Mouse (Mus musculus): ENCODE data around the gene Ret. TPM values are rescaled to one million over a fixed set of nuclear protein-coding genes. Genes with fewer than 3 reads are reported as not detected.

Ret gene
- 1 to 10 TPM; 6.7 to 9.5 TPM for total RNA-seq (2021)
- long read RNA-seq, experiment 1, full-length matches to known transcripts = 4 of 10 reads
- long read RNA-seq, experiment 1, partial matches to known transcripts = 5 of 10 reads
- long read RNA-seq, experiment 1, other reads (novel, unspliced or antisense) = 1 of 10 reads
- long read RNA-seq, experiment 2, full-length matches to known transcripts = 4 of 6 reads
- long read RNA-seq, experiment 2, partial matches to known transcripts = 2 of 6 reads
- long read RNA-seq, experiment 2, other reads (novel, unspliced or antisense) = 0 of 6 reads

DNA sequence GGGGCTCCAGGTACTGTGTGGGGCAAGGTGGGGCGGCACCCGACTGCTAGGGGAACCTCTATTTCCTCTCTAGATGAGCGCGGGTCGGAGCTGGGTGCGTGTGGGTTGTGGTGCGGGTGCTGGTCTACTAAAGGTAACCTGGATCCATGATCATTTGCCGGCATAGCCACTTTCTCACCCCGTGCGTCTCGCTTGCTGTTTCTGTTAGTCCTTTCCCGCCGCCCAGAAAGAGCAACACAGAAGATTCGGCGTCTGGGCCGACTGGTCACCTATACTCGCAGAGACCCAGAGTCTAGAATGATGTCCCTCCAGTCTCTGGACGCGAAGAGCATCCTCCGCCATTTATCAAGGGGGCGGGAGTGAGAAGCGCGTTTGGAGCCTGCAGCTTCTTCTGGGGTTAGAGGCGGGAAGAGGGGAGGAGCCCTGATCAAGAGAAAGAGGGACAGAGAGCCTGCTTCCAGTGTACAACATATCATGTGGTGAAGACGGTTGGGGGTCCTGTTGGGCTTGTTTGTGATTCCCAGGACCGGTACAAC, at the start of gene Ret:
TSS of gene Ret (minus strand) at position 279 of the 536 bp plus-strand sequence.
- no peak for DNase-seq

DNA sequence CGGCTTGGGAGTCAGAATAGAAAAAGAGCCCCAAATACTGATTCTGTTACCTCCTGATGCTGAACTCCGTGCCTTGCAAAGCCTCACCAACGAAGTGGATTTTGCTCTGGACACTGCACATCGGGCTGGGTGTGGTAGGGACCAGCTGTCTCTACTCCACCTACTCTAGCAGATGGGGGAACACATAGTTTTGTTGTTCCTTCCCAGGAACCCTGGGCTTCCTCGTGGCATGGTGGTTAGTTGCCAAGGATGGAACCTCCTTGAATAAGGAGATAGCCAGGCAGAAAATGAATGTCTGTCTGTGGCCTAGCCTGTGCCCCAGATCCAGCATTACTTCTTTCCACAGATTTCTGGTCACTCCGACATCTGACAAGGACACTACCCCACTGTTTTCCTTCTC, 49.6 kb upstream of the Ret start:
- no peak for DNase-seq

DNA sequence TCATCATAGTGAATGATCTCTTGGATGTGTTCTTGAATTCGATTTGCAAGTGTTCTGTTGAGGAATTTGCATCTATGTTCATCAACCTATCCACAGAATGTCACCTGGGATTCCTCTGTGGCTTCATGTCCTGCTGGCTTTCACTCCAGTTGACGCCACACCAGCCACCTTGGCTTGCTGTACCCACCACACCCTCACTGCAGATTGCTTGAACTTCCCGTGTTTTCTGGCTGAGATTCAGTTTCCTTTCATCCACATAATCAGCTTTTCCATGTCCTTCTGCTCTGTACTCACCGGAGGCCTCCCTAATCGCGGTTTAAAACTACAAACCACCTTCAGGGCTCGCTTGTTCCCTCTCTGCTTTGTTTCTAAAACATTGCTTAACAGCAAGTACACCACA, 46.6 kb upstream of the Ret start:
- DNase-seq = no peak

DNA sequence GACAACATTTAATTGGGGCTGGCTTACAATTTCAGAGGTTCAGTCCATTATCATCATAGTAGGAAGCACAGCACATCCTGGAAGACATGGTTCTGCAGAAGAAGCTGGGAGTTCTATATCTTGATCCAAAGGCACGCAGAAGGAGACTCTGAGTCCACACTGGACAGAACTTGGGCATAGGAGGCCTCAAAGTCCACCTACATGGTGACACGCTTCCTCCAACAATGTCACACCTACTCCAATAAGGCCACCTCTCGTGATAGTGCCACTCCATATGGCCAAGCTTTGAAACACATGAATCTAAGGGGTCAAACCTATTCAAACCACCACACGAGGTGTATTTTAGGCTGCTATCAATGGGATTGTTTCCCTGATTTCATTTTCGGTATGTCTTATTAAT, 45.4 kb upstream of the Ret start:
- DNase-seq = no peak

DNA sequence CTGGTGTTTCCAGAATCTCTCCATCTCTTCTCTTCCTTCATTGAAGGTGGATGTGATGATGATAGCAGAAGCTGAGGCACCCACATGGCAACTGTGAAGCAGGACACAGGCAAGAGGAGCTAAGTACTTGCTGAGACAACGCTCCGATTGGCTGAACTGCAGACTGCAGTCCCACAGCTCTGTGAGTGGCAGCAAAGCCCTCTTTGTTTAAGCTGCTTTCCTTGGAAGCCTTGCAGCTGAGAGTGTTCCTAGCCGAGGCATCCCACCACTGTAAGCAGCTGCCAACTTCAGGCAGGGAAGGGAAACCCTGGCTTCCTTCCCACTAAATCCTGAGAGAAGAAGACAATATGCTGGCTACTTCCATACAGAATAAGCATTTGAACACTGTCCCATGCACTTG, 28.6 kb upstream of the Ret start:
- DNase-seq = no peak

DNA sequence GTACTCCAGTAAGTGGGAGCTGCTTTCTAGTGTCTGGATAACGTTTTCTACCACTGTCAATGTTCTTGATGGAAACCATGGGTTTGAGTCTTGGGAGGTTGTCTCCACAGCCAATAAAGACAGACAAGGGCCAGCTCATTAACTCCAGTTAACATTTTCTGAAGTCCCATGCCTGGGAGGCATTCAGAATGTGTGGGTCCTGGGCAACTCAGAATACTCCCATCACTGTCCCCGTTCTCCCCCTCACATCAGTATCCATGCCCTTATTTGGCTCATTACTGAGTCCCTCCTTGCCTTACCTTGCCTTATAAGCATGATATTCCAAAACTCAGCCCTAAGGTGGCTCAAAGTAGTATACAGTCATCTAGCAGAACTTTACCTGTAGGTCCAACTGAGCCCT, 25.0 kb upstream of the Ret start:
- no peak for DNase-seq

DNA sequence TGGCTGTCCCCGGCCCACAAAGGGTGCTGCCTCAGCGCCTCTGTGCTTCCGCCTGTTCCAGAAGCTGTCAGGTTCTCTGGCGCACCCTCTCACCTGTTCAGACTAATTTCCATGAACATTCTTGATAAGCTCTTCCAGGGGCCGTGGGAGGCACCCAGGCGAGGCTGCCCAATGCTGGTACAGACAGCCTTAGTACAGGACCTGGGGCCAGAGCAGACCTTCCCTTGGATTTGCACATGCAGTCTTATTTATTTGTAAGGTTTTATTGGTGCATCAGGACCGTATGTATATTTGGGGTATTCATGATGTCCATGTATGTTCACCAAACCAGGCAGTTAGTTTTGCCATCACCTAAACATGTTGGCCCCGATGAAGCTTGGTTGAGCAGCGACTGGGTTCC, 18.2 kb upstream of the Ret start:
- DNase-seq = no peak

DNA sequence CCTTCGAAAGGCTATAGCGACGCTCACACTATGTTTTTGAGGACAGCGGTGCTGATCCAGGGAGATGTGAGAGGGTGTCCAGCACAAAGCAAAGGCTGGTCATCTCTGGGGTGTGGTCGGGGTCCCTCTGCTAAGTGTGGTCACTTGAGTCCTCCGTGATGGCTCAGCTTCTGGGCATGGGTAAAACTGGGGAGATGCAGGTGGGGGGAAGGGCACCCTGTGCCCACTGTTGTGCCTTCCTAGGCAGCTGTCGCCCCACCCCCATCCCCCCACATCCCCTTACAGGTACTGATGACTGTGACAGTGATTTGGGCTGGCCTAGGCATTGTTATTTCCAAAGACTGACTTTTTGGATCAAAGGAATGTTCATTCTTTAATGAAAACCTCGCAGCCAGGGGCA, 10.8 kb upstream of the Ret start:
- DNase-seq = no peak

DNA sequence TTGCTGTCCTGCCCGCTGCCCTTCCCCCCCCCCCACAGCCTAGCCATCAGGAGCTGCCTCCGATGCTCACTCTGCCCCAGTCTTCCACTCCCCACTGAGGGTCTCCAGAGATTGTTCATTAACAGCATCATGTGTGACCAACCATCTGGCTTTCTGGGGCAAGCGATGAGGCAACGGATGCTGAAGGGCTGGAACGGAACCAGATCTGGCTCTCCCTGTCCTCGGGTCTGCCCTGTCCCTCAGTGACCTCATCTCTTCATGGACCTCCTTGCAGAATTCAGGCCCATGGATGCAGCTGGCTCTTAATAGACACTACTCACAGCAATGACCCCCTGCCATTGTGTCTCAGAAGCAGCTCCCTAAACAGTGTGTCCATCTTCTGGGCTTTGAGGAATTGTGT, 8.9 kb upstream of the Ret start:
- no peak for DNase-seq

DNA sequence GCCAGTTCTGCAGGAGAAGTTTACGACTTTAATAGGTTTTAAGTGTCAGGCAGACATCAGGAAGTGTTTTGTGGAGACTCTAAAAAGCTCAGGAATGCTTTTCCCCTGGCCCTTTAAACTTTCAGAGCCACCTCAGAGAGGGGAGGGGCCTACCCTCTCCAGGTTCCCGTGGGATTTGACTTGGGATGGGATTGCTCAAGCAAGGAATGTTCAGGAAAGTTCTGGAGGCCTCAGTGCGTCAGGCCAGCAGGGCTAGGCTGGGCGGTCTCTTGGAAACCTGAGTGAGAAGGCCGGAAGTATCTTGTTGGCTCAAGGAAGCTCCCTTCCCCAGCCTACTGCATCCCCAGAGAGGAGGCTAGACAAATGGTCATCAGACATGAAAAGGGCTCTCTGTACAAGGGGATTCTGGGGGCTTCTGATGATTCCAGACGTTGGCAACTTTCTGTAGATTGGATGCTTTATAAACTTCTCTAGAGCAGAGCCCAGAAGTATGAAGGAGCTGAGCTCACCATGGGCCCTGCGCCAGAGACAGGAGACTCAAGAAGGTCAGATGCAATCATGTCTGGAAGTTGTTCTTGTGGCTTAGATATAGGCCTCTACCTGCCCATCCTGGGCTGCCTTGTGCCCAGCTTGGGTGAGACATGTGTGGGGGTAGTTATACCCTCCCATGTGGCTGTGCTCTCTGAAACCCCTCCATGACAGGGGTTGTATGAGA, 7.8 kb upstream of the Ret start:
- peak; percentile 50 for DNase-seq

DNA sequence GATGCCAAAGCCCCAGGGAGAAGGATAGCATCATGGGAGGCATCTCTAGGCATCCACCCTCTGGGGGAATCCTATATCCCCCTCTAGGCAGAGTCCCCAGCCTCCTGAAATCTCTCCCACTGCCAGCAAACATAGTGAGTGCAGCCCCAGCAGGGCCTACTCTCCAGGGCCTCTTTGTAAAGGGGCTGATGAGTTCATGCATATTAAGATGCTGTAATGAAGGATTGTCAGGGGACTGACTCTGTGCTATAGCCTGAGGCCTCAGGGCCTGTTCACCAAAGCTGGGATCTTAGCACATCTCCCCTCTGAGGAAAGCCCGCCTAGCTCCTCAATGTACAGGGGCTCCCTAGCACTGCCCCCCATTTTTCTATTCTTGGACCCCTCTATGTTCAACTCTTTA, 6.6 kb upstream of the Ret start:
- DNase-seq = no peak

DNA sequence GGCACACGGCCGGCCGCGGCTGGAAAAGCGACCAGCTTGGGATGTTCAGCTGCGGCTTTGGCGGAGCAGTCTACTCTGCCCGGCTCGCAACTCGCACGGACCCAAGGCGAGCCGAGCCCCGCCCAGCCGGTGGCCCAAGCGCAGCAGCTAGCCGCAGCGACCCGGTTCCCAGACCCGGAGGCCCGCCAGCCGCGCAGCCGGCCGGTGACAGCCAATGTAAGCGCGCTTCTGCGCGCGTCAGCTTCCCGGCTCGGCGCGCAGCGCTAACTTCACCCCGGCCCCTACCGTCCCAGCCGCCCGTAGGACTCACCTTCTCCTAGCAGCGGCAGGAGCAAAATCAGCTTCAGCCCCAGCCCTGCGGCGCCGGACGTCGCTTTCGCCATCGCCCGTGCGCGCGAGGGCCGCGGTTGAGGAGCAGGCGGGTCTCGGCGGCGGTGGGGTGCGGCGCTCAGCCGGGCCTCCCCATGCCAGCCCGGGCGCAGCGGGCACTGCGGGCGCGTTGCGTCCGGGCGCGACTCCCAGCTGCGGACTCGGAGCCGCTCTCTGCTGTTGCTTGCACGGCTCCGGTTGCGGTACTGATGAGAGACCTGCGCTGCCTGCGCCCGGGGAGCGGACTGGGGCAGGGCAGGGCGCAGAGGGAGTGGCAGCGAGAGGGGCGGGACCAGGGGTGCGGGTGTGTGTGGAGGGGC, 623 bp downstream of the Ret start:
- peak; percentile 63 for DNase-seq

DNA sequence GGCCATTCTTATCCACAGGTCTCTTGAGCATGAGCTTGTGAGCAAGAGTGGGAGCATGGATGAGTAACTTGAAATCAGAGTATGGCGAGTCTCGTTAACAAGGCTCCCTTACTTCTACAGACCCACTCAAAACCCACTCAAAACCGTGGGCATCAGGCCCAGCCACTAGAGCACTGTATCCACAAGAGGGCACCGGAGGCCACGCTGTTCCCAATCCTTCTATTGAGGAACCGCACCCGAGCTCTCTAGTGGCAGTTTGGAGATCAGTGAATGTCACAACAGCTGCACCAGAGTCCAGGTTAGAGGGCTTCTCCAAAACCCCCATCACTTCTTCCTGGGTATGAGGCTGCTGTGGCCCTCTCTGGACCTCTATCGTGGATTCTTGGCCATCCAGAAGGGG, 2.4 kb downstream of the Ret start:
- peak; percentile 67 for DNase-seq

DNA sequence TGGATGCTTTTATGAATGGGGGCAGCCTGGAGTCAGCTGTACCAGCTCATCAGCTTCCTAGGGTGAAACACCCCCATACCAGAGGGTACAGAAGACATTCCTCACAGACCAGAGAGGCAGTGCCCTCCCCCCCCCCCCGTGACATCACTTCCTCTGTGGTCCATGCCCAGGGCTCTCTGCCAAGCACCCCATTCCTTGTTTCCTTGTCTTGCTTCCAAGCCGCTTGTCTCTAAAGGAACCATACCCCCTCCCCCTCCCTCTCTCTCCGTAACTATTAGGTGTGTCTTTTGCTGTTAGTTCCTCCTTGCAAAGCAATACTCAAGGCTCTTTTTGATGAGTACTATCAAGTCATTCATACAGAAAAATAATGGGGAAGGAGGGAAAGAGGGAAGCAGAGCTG, 4.6 kb downstream of the Ret start:
- DNase-seq = no peak

DNA sequence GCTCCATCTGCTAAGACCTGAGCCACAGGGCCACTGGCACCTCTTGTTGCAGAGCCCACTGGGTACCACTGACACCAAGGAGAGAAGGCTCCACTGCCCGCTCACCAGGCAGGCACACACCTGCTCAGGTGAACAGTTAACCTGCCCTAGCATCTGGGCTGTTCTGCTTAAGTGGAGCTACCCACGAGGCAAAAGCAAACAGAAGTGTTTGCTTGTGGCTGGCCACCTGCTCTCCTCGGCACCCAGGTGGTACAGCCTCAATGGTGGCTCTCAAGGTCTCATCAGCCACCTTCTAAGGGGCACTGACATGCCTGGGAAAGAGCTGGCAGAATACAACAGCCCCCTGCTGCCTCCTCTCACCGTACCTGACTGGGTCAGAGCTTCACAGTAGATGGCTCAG, 5.3 kb downstream of the Ret start:
- no peak for DNase-seq

DNA sequence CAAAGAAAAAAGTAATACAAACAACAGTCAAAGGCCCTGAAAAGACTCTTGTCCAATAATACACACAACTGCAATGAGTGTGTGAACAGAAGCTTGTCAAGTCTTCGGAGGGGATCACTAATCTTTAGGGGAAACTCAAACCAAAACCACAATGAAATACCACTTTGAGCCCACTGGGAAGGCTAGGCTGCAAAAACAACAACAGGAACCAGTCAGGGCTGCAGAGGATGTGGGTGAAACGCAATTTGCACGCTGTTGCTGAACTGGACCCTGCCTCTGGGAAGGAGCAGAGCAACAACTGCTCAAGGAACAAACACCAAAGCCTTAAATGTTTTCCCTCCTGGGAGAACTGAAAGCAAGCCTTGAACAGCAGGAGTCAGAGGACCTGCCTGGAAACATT, 7.8 kb downstream of the Ret start:
- DNase-seq = no peak

DNA sequence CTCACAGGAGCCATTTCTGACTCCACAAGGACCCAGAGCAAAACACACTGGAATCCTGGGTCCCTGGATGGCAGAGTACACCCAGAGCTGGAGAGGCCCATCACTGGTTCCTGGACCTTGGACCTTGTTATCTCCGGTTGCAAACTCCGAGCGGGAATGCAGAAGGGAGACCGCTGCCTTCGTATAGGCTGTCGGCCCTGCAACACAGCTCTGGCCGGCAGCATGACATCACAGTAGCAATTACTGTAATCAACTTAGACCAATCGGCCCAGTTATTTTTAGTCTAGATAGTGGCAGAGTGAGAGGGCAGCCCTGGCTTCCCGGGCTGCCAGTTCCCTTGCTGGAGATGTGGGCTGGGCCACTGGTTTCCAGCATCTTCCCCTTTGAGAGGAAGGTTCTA, 8.9 kb downstream of the Ret start:
- DNase-seq = no peak

DNA sequence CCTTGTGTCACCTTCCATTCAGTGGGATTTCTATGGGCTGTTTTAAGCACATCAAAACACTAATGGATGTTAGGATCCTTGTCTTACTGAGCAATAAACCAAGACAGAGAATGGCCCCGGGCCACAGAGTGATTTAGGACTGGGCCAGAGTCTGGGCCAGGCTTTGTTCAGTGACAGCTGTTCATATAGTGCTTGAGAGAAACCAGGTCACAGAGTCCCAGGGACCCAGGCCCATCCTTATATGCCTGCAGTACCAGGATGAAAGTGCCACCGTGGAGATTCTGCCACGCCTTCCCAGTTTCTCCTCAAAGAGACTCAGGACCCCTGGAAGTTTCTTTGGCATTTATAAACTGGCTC, 10.3 kb downstream of the Ret start:
- no peak for DNase-seq

DNA sequence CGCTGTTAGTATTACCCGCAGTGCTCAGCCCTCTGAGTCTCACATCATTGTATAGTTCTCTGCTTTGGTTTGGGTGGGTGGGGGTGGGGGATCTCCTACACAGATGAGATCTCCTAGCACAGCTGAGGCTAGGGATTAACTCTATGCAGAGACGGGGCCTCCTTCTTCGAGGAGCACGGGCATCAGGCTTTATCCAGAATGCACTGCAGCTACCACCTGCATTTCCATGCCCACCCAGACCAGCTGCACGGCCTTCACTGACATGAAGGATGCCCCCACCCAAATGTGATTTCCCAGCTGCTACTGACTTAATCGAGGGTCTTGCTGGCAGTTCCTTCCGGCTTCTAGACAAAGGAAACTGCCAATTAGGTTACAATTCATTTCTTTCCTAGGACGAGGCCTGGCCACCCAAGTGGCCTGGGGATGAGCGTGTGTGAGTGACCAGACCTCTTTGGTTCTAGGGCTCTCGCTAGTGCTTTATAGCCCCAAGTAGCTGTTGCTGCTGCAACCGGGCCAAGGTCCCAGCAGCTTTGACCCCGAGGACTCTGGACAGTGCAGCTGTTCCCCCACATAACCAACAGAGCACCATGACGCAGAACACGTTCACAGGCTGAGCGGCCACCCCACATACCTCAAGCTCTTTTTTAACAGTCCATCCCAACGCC, 10.8 kb downstream of the Ret start:
- no peak for DNase-seq

DNA sequence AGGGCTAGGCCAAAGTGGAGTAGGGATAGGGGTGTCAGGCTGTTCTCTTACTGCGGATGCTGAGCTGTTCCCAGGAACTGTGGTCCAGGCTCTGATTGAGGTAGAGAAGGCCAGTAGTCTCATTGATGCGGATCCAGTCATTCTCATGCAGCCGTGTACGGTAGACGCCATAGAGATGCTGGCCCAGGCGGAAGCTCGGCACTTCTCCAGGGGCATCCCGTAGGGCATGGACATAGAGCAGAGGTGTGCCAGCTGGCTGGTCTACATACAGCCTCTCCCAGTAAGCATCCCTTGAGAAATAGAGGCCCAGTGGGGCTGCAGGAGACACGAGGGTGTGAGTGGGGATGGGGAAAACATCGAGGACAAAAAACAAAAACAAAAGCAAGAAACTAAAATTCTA, 13.4 kb downstream of the Ret start:
- peak; percentile 43 for DNase-seq

DNA sequence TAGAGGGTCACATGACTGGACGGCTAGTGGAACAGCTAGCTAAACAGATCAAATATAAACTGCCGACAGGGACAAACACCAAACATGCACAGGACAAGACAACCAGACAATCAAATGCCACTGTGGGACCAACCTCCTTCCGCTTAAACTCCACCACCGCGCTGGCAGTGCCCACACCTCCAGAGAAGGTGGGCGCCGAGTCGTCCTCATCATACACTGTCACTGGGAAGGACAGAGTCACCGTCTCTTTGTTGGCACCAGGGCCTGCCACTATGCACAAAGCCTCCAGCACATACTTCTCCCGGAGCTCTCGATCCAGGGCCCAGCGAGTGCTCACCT, 17.5 kb downstream of the Ret start:
- DNase-seq = no peak

DNA sequence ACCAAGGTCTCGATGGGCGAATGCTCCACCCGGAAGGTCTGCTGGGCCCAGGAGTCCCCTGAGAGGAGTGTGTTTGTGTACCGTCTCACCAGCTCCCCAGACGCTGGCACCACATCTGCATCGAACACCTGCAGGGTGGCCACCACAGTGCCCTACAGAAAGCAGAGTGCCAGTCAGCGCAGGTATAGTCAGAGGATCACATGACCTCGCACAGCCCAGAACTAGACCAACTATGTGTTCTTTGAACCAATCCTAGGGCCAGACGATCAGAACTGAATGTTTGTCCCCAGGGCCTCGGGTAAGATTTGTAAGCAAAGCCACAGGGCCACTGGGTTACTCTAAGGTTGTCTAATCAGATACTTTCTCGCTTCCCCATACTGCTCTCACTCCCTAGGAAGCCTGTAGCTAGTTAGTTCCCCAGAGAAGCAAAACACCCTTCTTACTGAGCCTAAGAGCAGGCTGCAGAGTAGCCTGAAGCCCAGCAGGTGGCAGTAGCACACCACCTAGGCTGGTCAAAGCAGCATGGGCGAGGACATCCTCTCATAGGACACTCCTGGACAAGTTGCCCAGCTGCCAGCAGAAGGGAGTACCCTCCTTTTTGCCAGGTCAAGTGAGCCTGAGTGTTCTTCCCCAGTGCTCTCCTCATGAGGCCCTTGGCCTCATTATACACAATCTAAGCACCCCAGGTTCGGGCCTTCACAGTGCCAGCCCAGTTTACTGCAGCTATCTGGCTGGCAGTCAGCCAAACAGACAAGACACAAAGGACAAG, 18.0 kb downstream of the Ret start:
- peak; percentile 81 for DNase-seq
